Mouse (Mus musculus): Measurements from ENCODE around the gene Ak4.

- TF ChIP-seq CTCF (IDR thresholded peaks at IDR 0.05; ENCODE audit: low read depth), result no peak
- no peak for TF ChIP-seq EP300 (IDR thresholded peaks at IDR 0.05; ENCODE audit: low read depth)
Measured at GRCm38 (mm10) chr4:101385002-101385401, 34.1 kb upstream of the Ak4 start.

All from liver, embryonic 14.5 days (tissue).